Mouse (Mus musculus): ENCODE measurements at regions not wholly inside any gene's neighbourhood (a gene's known extent, or its start where the extent isn't known, plus 50 kb on each side); places are given as distances from the start of the nearest gene placed in this dataset.
A peak's percentile ranks its signal among the peaks of the same experiment; 100 is the strongest.

- no peak for DNase-seq
These were observed 60.0 kb downstream of the Syf2 start for GRCm38 (mm10) chr4:134990651-134991050.

GRCm38 (mm10) chr4:134993526-134994122, 62.9 kb downstream of the Syf2 start:
- DNase-seq = no peak

- no peak for DNase-seq
These were observed 63.5 kb downstream of the Syf2 start for GRCm38 (mm10) chr4:134994205-134994604.

- DNase-seq = no peak
These were observed 64.0 kb downstream of the Syf2 start for GRCm38 (mm10) chr4:134994648-134995047.

- no peak for DNase-seq
These were observed 64.4 kb downstream of the Syf2 start for GRCm38 (mm10) chr4:134995052-134995451.

DNA sequence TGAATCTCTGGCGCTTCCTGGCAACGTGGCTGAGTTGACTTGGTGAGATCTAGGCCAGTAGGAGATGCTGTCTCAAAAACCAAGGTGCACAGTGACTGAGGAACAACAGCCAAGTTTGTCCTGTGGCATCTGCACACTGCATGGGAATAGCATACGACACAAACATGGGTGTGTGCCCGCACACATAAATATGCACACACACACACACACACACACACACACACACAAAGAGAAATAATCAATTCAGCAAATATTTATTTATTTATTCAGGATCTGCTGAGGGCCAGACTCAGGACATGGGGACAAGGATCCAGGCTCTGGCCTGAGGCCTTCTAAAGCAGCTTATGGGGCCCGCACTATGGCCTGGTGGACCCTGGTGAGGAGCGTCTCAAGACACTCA, 65.4 kb downstream of the Syf2 start:
- DNase-seq = no peak

DNA sequence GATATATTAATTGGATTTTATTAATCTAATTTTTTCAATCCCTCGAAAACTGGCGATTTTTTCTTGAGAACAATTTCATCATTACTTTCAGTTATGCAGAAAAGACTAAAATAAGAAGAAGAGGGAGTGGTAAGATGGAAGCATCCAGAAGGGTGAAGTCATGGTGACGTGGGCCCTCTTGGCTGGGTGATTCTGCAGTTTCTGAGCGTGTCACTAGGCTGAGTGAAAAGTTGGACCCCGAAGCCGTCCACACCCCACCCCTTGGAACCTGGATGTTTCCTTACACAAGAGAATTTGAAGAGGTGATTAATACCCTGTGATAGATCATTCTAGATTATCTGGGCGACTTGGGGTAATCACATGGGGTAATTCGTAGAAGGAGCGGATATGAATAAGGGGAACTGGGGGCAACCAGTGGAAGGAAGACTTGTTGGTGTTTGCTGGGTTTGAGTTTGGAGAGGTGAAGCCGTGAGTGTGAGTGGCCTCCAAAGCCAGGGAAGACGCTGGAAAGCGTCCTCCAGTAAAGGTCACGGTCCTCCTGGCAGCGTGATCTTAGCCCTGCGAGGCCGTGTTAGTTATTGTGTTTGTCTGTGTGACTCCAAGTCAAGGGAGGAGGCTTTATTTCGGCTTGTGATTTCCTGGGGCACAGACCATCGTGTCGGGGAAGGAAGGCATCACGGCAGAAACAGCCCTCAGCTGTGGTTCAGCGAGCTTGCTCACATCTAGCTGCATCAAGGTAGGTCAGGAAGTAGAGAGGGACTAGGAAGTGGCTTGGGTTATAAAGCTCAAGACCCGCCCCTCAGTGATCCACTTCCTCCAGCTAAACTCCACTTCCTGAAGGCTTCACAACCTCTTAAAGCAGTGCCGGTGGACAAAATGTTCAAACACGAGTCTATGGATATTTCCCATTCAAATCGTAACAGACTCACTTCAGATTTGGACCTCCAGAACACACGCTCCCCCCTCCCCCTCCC, 67.0 kb downstream of the Syf2 start:
- peak; percentile 39 for DNase-seq

DNA sequence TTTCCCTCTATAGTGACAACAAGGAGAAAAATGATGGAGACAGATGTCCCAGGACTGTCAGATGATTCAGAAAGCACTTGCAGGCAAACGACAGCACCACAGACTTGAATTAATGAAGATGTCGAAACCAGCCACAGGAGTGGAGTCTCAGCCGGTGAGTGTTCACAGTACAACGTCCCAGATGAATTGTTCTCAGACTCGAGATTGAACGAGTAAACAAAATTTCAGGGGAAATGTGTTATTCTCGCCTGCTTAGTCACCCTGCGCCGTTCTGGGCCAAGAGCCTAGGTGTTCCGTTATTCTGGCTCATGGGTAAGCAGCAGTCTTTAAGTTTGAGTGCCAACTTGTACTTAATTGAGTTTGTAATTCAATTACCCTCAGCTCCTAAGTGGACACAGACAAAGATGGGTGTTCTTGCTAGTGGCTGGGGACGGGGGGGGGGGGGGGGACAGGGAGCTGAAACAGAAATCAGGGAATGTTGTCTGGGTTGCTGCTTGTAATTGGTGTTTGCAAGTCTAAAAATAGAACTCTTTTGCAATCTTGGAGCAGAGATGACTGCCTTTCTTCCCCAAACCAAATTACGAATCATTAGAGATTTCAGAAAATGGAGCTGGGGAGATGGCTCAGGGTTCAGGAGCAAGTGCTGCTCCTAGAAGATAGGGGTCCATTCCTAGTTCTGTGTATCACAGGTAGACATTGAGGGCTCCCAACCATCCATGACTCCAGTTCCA, 68.4 kb downstream of the Syf2 start:
- no peak for DNase-seq

DNA sequence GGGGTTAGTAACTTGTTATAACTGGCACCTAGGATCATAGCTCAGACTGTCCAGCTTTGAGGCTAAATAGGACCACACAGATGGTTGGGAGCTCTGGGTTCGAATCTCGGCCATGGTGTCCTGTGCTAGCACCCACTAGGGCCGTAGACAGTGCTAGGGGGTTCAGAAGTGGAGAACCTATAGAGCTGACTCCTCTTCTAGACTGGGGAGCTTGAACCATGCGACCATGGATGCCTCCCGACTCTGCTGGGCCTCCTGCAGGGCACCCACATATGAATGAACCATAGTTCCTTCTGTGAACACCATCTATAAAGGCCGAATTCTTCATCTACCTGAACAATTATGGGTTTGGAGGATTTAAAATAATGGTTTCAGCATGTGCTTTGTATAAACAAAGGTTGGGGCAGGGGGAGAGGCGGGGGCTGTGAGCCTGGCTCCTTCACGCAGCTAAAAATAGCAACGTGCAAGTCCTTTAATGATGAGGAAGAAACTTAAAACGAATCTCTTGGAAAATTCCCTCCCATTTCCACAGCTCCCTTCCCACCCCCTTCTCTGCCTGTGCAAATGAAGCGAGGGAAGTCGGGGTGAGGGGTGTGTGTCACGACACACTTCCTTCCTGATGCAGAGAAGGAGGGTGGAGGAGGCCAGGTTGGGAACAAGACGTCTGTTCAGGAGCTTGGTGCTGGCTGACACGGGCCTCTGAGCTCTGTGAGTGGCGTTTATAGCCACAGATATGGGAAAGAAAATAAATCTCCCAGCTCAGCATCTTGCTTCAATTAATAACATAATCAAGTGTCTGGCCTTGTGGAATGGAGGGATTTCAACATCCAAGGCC, 71.6 kb downstream of the Syf2 start:
- no peak for DNase-seq

- DNase-seq = no peak
These were observed 80.7 kb downstream of the Syf2 start for GRCm38 (mm10) chr4:135011365-135011764.

DNA sequence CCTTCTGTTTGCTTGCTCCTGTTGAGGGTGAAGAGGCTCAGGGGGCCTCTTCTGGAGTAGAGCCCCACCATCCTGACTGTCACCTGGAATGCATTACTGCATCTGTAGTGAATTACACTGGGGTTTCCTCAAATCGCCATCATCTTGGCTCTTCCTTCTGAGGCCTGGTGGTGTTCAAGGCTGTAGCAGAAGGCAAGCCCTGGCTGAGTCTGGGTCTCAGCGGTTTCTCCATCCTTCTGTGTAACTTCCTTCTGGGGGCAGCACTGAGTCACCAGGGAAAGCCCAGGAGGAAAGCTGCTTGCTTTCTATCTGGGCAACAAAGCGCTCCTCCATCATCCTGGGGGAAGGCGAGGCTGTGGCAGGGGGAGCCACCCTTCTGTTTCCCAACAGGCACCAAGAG, 82.2 kb downstream of the Syf2 start:
- DNase-seq = no peak

DNA sequence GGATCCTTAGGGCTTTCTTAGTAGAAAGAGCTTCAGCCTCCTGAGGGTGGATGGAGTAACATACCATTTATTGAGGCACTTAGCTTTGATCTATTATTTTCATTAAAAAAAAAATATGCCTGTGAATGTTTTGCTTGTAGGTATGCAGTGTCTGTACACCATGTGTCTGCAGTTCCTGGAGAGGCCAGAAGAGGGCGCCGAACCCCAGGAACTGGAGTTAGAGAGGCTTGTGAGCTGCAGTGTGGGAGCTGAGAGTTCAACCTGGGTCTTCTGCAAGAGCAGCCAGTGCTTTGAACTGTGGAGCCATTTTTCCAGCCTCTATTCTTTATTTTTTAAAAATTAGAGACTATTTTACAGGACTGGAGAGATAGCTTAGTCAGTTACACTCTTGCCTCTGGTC, 83.2 kb downstream of the Syf2 start:
- peak; percentile 61 for DNase-seq

DNA sequence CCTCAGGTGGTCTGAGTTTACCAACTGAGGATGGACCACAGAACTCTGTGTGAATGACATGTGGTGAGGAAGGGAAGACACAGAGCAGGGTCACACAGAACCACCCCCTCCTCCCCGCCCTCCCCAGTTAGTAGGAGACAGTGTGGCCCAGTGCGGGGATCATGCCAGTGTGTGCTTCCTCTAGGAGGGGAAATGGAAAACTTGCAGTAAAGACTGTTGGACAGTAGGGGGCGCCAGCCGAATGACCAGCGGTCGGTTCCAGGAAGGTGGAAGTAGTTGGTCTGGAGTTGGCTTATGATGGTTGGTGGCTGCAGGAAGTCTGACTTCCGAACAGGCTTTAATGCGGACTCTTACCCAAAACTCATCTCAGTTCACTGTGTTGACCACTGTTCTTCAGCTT, 87.3 kb downstream of the Syf2 start:
- peak; percentile 80 for DNase-seq

DNA sequence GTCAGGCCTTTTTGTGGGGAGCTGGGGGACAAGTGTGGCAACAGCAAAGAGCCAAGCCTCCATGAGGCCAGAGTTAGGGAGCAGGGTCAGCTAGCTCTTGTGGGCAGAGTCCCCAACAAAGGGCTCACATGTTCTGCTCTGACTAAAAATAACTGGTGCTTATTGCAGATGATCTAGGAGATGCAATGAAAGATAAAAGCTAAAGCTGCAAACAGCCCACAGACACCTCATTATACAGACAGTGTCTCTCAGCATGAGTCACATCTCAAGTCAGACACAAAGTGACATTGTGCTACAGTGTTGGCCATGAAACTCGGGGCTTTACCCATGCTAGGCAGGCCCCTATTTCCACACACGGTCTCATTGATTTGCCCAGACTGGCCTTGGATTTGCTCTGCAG, 88.4 kb downstream of the Syf2 start:
- DNase-seq = no peak

GRCm38 (mm10) chr4:135020262-135020991, 89.7 kb downstream of the Syf2 start:
- DNase-seq = no peak

GRCm38 (mm10) chr4:135023200-135023599, 92.5 kb downstream of the Syf2 start:
- peak; percentile 27 for DNase-seq

- no peak for DNase-seq
These were observed 94.7 kb upstream of the Runx3 start for GRCm38 (mm10) chr4:135025802-135026201.

GRCm38 (mm10) chr4:135027136-135027535, 93.3 kb upstream of the Runx3 start:
- DNase-seq = no peak

DNA sequence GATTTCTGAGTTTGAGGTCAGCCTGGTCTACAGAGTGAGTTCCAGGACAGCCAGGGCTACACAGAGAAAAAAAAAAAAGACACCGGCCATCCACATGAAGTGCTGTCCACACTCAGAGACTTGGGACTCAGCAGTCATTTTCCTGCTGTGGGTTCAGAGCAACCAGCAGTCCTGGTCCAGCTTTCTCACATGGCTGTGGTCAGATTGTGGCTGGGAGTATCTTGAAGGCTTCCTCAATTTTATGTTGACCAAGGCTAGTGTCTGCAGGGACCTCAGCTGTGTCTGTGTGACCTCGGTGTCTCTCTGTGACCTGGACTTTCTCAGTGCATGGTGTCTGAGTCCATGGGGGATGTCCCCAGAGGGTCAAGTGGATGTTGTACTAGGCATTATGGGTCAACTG, 90.7 kb upstream of the Runx3 start:
- no peak for DNase-seq

GRCm38 (mm10) chr4:135032461-135032860, 88.0 kb upstream of the Runx3 start:
- no peak for DNase-seq

DNA sequence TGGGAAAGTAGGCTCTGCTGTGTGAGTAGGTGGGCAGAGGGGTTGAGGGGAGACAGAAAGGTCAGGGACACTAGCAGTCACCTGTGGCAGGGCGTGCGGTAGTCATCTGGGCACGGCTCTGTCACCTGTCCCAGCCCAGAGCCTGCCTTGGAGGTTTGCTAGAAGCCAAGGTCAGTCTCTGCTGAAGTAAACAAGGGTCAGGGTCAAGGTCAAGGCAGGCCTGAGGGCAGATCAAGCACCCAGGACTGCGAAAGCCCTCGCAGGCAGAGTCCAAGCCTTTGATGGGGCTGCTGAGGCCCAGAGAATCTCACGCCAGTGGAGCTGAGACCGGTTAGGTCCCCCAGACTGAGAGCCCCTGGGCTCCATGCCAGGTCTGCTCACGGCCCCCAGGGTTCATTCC, 87.2 kb upstream of the Runx3 start:
- DNase-seq = no peak

GRCm38 (mm10) chr4:135034406-135034805, 86.0 kb upstream of the Runx3 start:
- peak; percentile 84 for DNase-seq
